Mouse (Mus musculus) heart, embryonic 12.5 days (tissue): Measurements from ENCODE around the gene Trp53i13. TPM values are rescaled to one million over a fixed set of nuclear protein-coding genes. Genes with fewer than 3 reads are reported as not detected.

Experiments used
- ATAC-seq: fragments of 200-750 bp; cut with Nextera tagmentation; 2 replicates; pipeline ENCODE4 v1.8.0; 2017; ENCODE audit warnings: moderate TSS enrichment, moderate library complexity; ENCODE audit not compliant: insufficient number of reproducible peaks, low FRiP score
- H3K27ac ChIP-seq: fragments of 300-500 bp; sonication (generic); 2 replicates; pipeline ENCODE4 v1.5.1; 2016; ENCODE audit warnings: mild to moderate bottlenecking, moderate library complexity; ENCODE audit not compliant: poor library complexity, severe bottlenecking
- H3K27me3 ChIP-seq: fragments of 300-500 bp; sonication (generic); replicated peaks from 2 replicates; pipeline ENCODE4 v1.6.1; 2016; ENCODE audit warnings: mild to moderate bottlenecking, moderate library complexity
- H3K36me3 ChIP-seq: fragments of 300-500 bp; sonication (generic); 2 replicates; pipeline ENCODE4 v1.6.1; 2016; ENCODE audit warnings: mild to moderate bottlenecking, moderate library complexity
- H3K4me1 ChIP-seq: fragments of 300-500 bp; sonication (generic); replicated peaks from 2 replicates; pipeline ENCODE4 v1.6.1; 2016; ENCODE audit warnings: mild to moderate bottlenecking
- H3K4me2 ChIP-seq: fragments of 300-500 bp; sonication (generic); 2 replicates; pipeline ENCODE4 v1.6.1; 2016; ENCODE audit warnings: mild to moderate bottlenecking, moderate library complexity
- H3K4me3 ChIP-seq: fragments of 300-500 bp; sonication (generic); 2 replicates; pipeline ENCODE4 v1.5.1; 2016; ENCODE audit warnings: mild to moderate bottlenecking
- H3K9ac ChIP-seq: fragments of 300-500 bp; sonication (generic); 2 replicates; pipeline ENCODE4 v1.6.1; 2016; ENCODE audit warnings: mild to moderate bottlenecking, moderate library complexity
- H3K9me3 ChIP-seq: fragments of 300-500 bp; sonication (generic); replicated peaks from 2 replicates; pipeline ENCODE4 v1.6.1; 2016; ENCODE audit warnings: mild to moderate bottlenecking, moderate library complexity
- WGBS: fragments of 180-500 bp; shearing (Covaris S2); methylation state at CpG from one replicate; pipeline ENCODE4 v1.1.7; 2016; 5-methylcytosine and 5-hydroxymethylcytosine counted together
- polyA plus RNA-seq: library from polyadenylated mRNA; unstranded; fragments of >200 nt; fragmentation: Nextera tagmentation; extraction: Ambion mirVana; gene quantifications from 2 replicates; pipeline ENCODE4 v1.2.1, GENCODE M21; 2016

The Trp53i13 gene
- polyA plus RNA-seq, 1 experiment from 2014 or later, result 30.2 TPM

- H3K27me3 ChIP-seq, result peaks cover 25% of the 10 kb centered on the region
- no peak overlapping the region for H3K4me2 ChIP-seq
- H3K4me1 ChIP-seq, result peaks cover 35% of the 10 kb centered on the region
- H3K36me3 ChIP-seq, result no peaks in the 10 kb centered on the region
- no peak overlapping the region for H3K27ac ChIP-seq
- no peaks in the 10 kb centered on the region for H3K9me3 ChIP-seq
- 0 out of 2 replicates have a peak overlapping the region, but pooled peaks have one; percentile 71 for H3K4me3 ChIP-seq
- 80% methylated on average over 5 of the region's 5 CpGs for WGBS
- no peak for ATAC-seq
- no peak overlapping the region for H3K9ac ChIP-seq
These were observed 1.0 kb upstream of the Trp53i13 start for GRCm38 (mm10) chr11:77516553-77517425.

- H3K9me3 ChIP-seq, result no peaks in the 10 kb centered on the region
- H3K27ac ChIP-seq, result peak within 1 kb of the TSS; percentile 45
- peaks cover under 1% of the 10 kb centered on the region for H3K36me3 ChIP-seq
- peak within 1 kb of the TSS; percentile 71 for H3K4me3 ChIP-seq
- H3K4me1 ChIP-seq, result peaks cover 35% of the 10 kb centered on the region
- peak within 1 kb of the TSS; percentile 92 for H3K4me2 ChIP-seq
- peak within 1 kb of the TSS; percentile 74 for H3K9ac ChIP-seq
- WGBS, result under 1% methylated on average over 71 of the region's 72 CpGs
- peak; percentile 69 for ATAC-seq
- H3K27me3 ChIP-seq, result peaks cover 25% of the 10 kb centered on the region
These were observed 746 bp downstream of the Trp53i13 start, which contains the start of gene Abhd15 for GRCm38 (mm10) chr11:77514832-77515636. Gene Abhd15 (plus strand): TSS chr11:77515121.

DNA sequence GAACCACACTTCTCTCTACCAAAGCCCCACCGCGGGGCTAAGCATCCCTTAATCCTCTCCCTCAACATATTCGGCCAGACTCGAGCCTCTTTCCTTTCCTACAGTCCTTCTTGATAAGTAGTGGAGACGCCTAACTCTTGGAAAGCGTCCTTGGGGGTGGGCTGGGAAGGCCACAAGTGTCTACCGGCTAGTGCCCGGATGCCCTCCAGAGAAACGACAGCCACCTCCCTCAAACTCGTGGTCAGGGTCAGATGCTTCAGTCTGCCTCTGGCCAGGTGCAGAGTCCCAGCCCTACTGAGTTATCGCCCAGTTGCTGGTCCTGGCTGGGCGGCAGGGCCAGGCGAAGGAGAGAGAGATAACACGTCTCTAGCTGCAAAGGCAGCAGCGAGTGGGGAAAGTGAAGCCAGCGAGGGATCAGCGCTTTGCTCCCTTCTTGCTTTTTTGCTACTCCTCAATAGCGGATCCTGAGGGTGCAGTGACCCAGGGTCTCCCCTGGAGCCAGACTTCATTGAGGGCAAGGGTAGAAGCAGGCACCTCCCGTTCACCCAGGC lies 1.4 kb downstream of the Trp53i13 start:
- peak; percentile 16 for ATAC-seq

DNA sequence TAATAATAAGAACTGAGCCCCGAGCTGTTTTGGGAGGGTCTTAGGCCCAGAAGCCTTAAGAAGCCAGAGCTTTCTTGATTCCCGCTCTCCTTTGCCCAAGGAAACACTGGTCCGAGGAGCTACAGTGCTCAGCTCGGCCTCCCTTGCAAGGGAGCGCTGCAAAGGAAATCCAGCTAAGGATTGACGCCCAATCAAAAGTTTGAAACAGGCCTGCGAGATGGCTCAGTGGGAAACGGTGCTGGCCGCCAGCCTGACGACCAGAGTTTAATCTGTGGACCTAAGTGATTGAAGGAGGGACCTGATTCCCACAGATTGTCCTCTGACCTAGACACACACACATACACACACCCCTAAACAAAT lies 2.0 kb downstream of the Trp53i13 start:
- H3K4me3 ChIP-seq, result peak overlapping the region; percentile 71
- peaks cover 10% of the 10 kb centered on the region for H3K36me3 ChIP-seq
- ATAC-seq, result no peak
- WGBS, result 6% methylated on average over 10 of the region's 10 CpGs
- peaks cover 25% of the 10 kb centered on the region for H3K27me3 ChIP-seq
- no peaks in the 10 kb centered on the region for H3K9me3 ChIP-seq
- peaks cover 38% of the 10 kb centered on the region for H3K4me1 ChIP-seq
- H3K9ac ChIP-seq, result peak overlapping the region; percentile 74
- H3K27ac ChIP-seq, result peak overlapping the region; percentile 39
- peak overlapping the region; percentile 92 for H3K4me2 ChIP-seq

More for the DNA sequence above, 1.4 kb downstream of the Trp53i13 start:
- H3K4me3 ChIP-seq, result peak overlapping the region; percentile 71
- H3K27ac ChIP-seq, result peak overlapping the region; percentile 45
- peaks cover 25% of the 10 kb centered on the region for H3K27me3 ChIP-seq
- 2% methylated on average over 19 of the region's 19 CpGs for WGBS
- H3K9ac ChIP-seq, result peak overlapping the region; percentile 74
- H3K9me3 ChIP-seq, result no peaks in the 10 kb centered on the region
- H3K4me1 ChIP-seq, result peaks cover 35% of the 10 kb centered on the region
- peak overlapping the region; percentile 92 for H3K4me2 ChIP-seq
- peaks cover 7% of the 10 kb centered on the region for H3K36me3 ChIP-seq

DNA sequence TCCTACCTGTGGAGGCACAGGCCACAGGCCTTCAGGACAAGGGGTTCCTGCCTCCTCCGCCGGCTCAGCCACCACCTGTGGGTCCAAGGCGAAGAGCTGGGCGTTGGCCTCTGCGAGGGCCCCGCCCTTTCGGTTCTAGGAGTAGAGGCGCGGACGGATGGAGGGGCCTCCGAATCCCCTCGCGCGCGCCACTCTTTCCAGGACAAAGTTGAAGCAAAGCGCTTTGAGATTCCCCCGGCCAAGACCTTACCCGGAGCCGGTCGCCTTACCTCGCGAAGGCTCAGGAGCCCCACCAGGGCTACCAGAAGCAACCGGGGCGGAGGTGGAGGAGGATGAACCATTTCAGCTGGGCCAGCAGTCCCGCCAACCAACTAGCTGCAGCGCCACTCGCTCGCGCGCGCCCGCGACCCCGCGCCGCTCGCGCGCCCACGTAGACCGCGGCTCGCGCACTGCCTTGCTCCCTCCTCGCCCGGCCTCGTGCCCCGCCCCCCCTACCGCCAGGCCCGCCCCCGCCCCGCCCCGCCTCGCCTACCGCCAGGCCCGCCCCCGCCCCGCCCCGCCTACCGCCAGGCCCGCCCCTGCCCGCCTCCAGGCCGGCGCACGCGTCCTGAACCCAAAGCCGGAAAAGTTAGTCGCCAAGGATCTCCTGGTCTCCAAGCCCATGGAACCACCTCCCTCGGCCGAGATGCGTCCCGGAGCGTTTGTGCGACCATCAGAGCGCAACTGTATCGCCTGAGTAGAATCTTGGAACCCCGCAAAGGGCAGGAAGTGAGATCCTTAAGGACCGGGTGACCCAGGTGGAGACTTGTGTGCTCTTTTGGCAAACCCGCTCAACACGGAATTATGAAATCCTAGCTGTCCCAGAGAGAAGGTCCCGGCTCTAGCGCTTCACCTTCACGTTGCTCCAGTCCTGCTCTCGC lies 2.6 kb downstream of the Trp53i13 start:
- H3K9ac ChIP-seq, result peak overlapping the region; percentile 86
- WGBS, result under 1% methylated on average over 66 of the region's 84 CpGs

DNA sequence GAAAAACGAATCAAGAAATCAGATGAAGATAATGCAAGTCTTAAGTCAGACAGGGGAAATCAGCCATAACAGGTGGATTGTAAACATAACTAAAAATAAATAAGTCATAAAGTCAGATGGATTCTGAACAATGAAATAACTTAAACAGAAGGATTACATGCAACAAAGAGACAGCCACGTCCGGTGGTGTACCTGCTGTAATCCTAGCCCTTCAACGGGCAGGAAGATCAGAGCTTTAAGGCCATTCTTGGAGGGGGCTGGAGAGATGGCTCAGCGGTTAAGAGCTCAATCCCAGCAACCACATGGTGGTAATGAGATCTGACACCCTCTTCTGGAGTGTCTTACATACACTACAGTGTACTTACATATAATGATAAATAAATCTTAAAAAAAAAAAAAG lies 4.4 kb downstream of the Trp53i13 start:
- ATAC-seq, result no peak
- Histone ChIP-seq H3K36me3 (peaks cover 23% of the 10 kb centered on the region), H3K4me2 (no peak overlapping the region), H3K27ac (no peak overlapping the region), H3K27me3 (peaks cover 6% of the 10 kb centered on the region), H3K9ac (no peak overlapping the region), H3K9me3 (no peaks in the 10 kb centered on the region), H3K4me1 (peaks cover 52% of the 10 kb centered on the region), H3K4me3 (no peak overlapping the region)
- WGBS, result 75% methylated on average over 5 of the region's 5 CpGs

More for the DNA sequence above, 2.6 kb downstream of the Trp53i13 start:
- peak; percentile 83 for ATAC-seq
- peak overlapping the region; percentile 92 for H3K4me2 ChIP-seq
- peak overlapping the region; percentile 73 for H3K27ac ChIP-seq
- H3K36me3 ChIP-seq, result peaks cover 10% of the 10 kb centered on the region
- H3K4me3 ChIP-seq, result peak overlapping the region; percentile 71
- H3K4me1 ChIP-seq, result peaks cover 44% of the 10 kb centered on the region
- H3K9me3 ChIP-seq, result no peaks in the 10 kb centered on the region
- peaks cover 18% of the 10 kb centered on the region for H3K27me3 ChIP-seq

- Histone ChIP-seq H3K9me3 (no peaks in the 10 kb centered on the region), H3K36me3 (peaks cover 53% of the 10 kb centered on the region), H3K4me2 (peak overlapping the region; percentile 74), H3K27ac (peak overlapping the region; percentile 52; the same call in 1 of the 2 replicates), H3K27me3 (no peaks in the 10 kb centered on the region), H3K4me3 (peak overlapping the region; percentile 42), H3K9ac (peak overlapping the region; percentile 68), H3K4me1 (peaks cover 26% of the 10 kb centered on the region)
- WGBS, result 16% methylated on average over 49 of the region's 49 CpGs
- ATAC-seq, result peak; percentile 68
These were observed 7.4 kb downstream of the Trp53i13 start for GRCm38 (mm10) chr11:77508068-77509021.

DNA sequence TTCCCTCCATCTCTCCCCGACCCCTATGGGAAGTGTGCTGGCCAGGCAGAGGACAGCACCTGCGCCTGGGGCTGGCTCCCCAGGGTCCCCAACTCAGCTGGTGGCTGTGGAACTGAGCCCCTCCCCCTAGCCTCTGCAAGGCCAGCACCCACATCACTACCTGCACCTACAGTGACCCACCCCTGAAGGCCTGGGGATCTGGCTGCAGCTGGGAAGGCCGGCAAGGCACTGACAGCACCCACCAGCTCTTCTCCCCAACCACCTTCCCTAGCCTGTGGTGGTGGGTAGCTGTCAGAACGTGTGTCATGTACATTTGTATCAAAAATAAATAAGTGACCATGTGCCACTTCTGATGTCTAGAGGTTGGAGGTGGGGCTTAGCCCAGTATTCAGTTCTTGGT lies 8.4 kb downstream of the Trp53i13 start:
- no peak overlapping the region for H3K27ac ChIP-seq

DNA sequence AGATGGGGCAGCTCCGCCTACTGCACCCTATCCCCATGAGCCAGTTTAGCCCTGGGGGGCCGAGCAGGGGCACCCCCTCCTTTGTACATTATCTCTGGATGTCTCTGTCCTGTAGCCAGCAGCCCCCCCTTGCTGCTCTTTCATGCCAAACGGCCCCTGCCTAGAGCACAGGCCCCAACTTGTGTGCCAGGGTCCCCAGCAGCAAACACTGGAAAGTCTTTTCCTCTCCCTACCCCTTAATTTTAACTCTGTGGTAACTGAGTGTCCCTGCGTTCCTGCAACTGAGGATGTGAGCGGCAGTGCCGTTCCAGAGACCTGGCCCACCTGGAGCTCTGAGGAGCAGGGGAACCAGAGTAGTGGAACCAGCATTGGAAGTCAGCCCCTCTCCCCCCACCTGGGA lies 8.8 kb downstream of the Trp53i13 start:
- no peaks in the 10 kb centered on the region for H3K9me3 ChIP-seq
- H3K36me3 ChIP-seq, result peaks cover 67% of the 10 kb centered on the region
- H3K9ac ChIP-seq, result no peak overlapping the region

More for the DNA sequence above, 8.4 kb downstream of the Trp53i13 start:
- no peak overlapping the region for H3K4me2 ChIP-seq
- ATAC-seq, result no peak
- H3K4me1 ChIP-seq, result peaks cover 23% of the 10 kb centered on the region
- H3K36me3 ChIP-seq, result peaks cover 62% of the 10 kb centered on the region
- no peaks in the 10 kb centered on the region for H3K9me3 ChIP-seq
- H3K27me3 ChIP-seq, result no peaks in the 10 kb centered on the region
- H3K4me3 ChIP-seq, result no peak overlapping the region
- H3K9ac ChIP-seq, result no peak overlapping the region
- 69% methylated on average over 4 of the region's 4 CpGs for WGBS

More for the DNA sequence above, 8.8 kb downstream of the Trp53i13 start:
- H3K4me2 ChIP-seq, result no peak overlapping the region
- ATAC-seq, result no peak
- peaks cover 20% of the 10 kb centered on the region for H3K4me1 ChIP-seq
- no peaks in the 10 kb centered on the region for H3K27me3 ChIP-seq
- no peak overlapping the region for H3K27ac ChIP-seq
- no peak overlapping the region for H3K4me3 ChIP-seq
- WGBS, result 87% methylated on average over 6 of the region's 6 CpGs
